Mouse (Mus musculus): ENCODE data around the gene Ghrh. TPM values are rescaled to one million over a fixed set of nuclear protein-coding genes. Genes with fewer than 3 reads are reported as not detected.

Ghrh gene
- polyA plus RNA-seq, 1 experiment, result not detected

DNA sequence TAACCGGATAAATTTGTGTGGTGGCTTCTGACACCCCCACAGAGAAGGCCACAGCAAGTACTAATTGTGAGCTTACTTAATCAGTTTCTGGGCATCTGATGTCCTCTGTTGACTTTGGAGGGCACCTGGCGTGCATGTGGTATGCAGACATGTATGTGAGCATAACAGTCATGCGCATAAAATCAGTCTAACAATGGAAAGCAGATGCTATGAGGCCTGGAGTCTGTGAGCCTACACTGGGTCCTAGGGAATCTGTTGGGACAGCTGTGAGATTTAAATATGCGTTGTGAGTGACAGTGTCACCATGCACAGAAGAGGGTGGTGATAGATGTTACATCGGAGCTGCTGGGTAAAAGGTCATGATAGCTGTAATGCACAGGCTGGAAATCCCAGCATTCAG, 15.2 kb downstream of the Ghrh start:
- H3K79me3 ChIP-seq (ENCODE audit: low read depth), result no peaks in the 10 kb centered on the region
- no peak overlapping the region for H3K4me3 ChIP-seq (ENCODE audit: insufficient read depth, poor library complexity, severe bottlenecking)
- no peak for TF ChIP-seq MYOG (IDR thresholded peaks at IDR 0.05; ENCODE audit: control insufficient read depth, extremely low read depth, insufficient read length)
- no peak overlapping the region for H3ac ChIP-seq (ENCODE audit: control insufficient read depth, insufficient read length, low read depth)
- H3K36me3 ChIP-seq (ENCODE audit: control insufficient read depth, insufficient read depth), result peaks cover 16% of the 10 kb centered on the region
- no peaks in the 10 kb centered on the region for H3K27me3 ChIP-seq (ENCODE audit: control insufficient read depth, insufficient read depth, insufficient read length)
- H3K79me2 ChIP-seq (ENCODE audit: control insufficient read depth, insufficient read depth), result no peaks in the 10 kb centered on the region

- Histone ChIP-seq H3ac (ENCODE audit: control insufficient read depth, insufficient read length, low read depth) (no peak overlapping the region), H3K27me3 (ENCODE audit: control insufficient read depth, insufficient read depth, insufficient read length) (no peaks in the 10 kb centered on the region), H3K4me3 (ENCODE audit: insufficient read depth, poor library complexity, severe bottlenecking) (no peak overlapping the region), H3K36me3 (ENCODE audit: control insufficient read depth, insufficient read depth) (peaks cover 48% of the 10 kb centered on the region), H3K79me3 (ENCODE audit: low read depth) (no peaks in the 10 kb centered on the region), H3K79me2 (ENCODE audit: control insufficient read depth, insufficient read depth) (no peaks in the 10 kb centered on the region)
- no peak for TF ChIP-seq MAX (IDR thresholded peaks at IDR 0.05)
- TF ChIP-seq MYOD1 (IDR thresholded peaks at IDR 0.05; ENCODE audit: control insufficient read depth, insufficient read length, low read depth), result no peak
- TF ChIP-seq MYOG (IDR thresholded peaks at IDR 0.05; ENCODE audit: control insufficient read depth, extremely low read depth, insufficient read length), result no peak
- TF ChIP-seq USF1 (IDR thresholded peaks at IDR 0.05; ENCODE audit: low read depth), result no peak
- no peak for TF ChIP-seq FOSL1 (IDR thresholded peaks at IDR 0.05; ENCODE audit: insufficient read depth, low read length, poor library complexity, severe bottlenecking)
- no peak for TF ChIP-seq CEBPB (IDR thresholded peaks at IDR 0.05; ENCODE audit: low read depth)
- no peak for TF ChIP-seq CTCF (IDR thresholded peaks at IDR 0.05; ENCODE audit: control insufficient read depth, insufficient read depth, insufficient read length)
Measured at GRCm38 (mm10) chr2:157328570-157328969, 18.7 kb downstream of the Ghrh start.

DNA sequence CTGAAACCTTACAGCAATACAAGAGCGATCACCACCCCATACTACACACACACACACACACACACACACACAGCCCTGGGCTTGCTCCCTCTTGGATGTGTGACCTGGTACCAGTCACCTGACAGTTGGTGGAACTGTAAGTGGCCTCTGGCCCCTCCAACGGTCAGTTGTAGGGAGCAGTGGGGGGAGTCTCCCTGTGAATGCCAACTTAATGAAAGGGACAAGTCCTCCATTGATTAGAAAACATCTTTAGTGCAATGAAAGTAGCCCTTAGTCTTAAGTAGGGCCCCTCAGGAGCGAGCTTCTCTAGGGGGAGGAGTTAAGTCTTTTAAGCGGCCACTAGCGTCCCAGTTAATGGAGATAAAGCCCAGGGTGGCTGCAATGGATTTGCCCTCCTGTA, 19.2 kb downstream of the Ghrh start:
- peaks cover 52% of the 10 kb centered on the region for H3K36me3 ChIP-seq (ENCODE audit: control insufficient read depth, insufficient read depth)
- no peaks in the 10 kb centered on the region for H3K79me2 ChIP-seq (ENCODE audit: control insufficient read depth, insufficient read depth)
- H3K4me3 ChIP-seq (ENCODE audit: insufficient read depth, poor library complexity, severe bottlenecking), result no peak overlapping the region
- TF ChIP-seq CEBPB (IDR thresholded peaks at IDR 0.05; ENCODE audit: low read depth) (no peak), MYOG (IDR thresholded peaks at IDR 0.05; ENCODE audit: control insufficient read depth, extremely low read depth, insufficient read length) (no peak), CTCF (IDR thresholded peaks at IDR 0.05; ENCODE audit: control insufficient read depth, insufficient read depth, insufficient read length) (no peak), MYOD1 (IDR thresholded peaks at IDR 0.05; ENCODE audit: control insufficient read depth, insufficient read length, low read depth) (no peak), MAX (IDR thresholded peaks at IDR 0.05) (no peak), USF1 (IDR thresholded peaks at IDR 0.05; ENCODE audit: low read depth) (no peak), FOSL1 (IDR thresholded peaks at IDR 0.05; ENCODE audit: insufficient read depth, low read length, poor library complexity, severe bottlenecking) (no peak)
- H3K79me3 ChIP-seq (ENCODE audit: low read depth), result no peaks in the 10 kb centered on the region
- H3K27me3 ChIP-seq (ENCODE audit: control insufficient read depth, insufficient read depth, insufficient read length), result no peaks in the 10 kb centered on the region
- H3ac ChIP-seq (ENCODE audit: control insufficient read depth, insufficient read length, low read depth), result no peak overlapping the region

DNA sequence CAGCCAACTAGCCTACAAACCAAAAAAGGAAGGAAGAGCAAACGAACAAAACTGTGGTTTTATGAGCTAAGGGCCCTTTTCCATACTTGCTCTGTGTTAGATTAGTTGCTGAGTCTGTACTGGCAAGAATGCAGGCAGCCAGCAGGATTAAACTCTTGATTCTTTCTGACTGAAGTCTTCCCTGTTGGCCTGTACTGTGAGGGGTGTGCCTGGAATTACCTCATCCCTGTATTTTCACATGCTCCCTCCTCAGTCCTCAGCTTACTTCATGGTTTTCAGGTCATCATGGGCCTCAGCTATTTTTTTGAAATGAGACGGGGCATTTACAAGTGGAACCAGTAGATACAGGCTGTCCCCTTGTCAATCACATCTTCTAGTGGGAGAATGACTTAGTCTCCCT, 22.1 kb downstream of the Ghrh start:
- Histone ChIP-seq H3K27me3 (ENCODE audit: control insufficient read depth, insufficient read depth, insufficient read length) (no peaks in the 10 kb centered on the region), H3K79me3 (ENCODE audit: low read depth) (no peaks in the 10 kb centered on the region), H3ac (ENCODE audit: control insufficient read depth, insufficient read length, low read depth) (no peak overlapping the region), H3K4me3 (ENCODE audit: insufficient read depth, poor library complexity, severe bottlenecking) (no peak overlapping the region), H3K36me3 (ENCODE audit: control insufficient read depth, insufficient read depth) (peaks cover 79% of the 10 kb centered on the region), H3K79me2 (ENCODE audit: control insufficient read depth, insufficient read depth) (no peaks in the 10 kb centered on the region)
- no peak for TF ChIP-seq USF1 (IDR thresholded peaks at IDR 0.05; ENCODE audit: low read depth)
- TF ChIP-seq MYOG (IDR thresholded peaks at IDR 0.05; ENCODE audit: control insufficient read depth, extremely low read depth, insufficient read length), result no peak
- no peak for TF ChIP-seq FOSL1 (IDR thresholded peaks at IDR 0.05; ENCODE audit: insufficient read depth, low read length, poor library complexity, severe bottlenecking)
- no peak for TF ChIP-seq MYOD1 (IDR thresholded peaks at IDR 0.05; ENCODE audit: control insufficient read depth, insufficient read length, low read depth)
- no peak for TF ChIP-seq CTCF (IDR thresholded peaks at IDR 0.05; ENCODE audit: control insufficient read depth, insufficient read depth, insufficient read length)
- TF ChIP-seq CEBPB (IDR thresholded peaks at IDR 0.05; ENCODE audit: low read depth), result no peak
- no peak for TF ChIP-seq MAX (IDR thresholded peaks at IDR 0.05)

- Histone ChIP-seq H3K36me3 (ENCODE audit: control insufficient read depth, insufficient read depth) (peaks cover 88% of the 10 kb centered on the region), H3ac (ENCODE audit: control insufficient read depth, insufficient read length, low read depth) (no peak overlapping the region)
- TF ChIP-seq MYOD1 (IDR thresholded peaks at IDR 0.05; ENCODE audit: control insufficient read depth, insufficient read length, low read depth) (no peak), CEBPB (IDR thresholded peaks at IDR 0.05; ENCODE audit: low read depth) (no peak), CTCF (IDR thresholded peaks at IDR 0.05; ENCODE audit: control insufficient read depth, insufficient read depth, insufficient read length) (no peak), USF1 (IDR thresholded peaks at IDR 0.05; ENCODE audit: low read depth) (no peak), FOSL1 (IDR thresholded peaks at IDR 0.05; ENCODE audit: insufficient read depth, low read length, poor library complexity, severe bottlenecking) (no peak), MYOG (IDR thresholded peaks at IDR 0.05; ENCODE audit: control insufficient read depth, extremely low read depth, insufficient read length) (no peak), MAX (IDR thresholded peaks at IDR 0.05) (no peak)
Measured at GRCm38 (mm10) chr2:157322029-157322766, 25.1 kb downstream of the Ghrh start.

DNA sequence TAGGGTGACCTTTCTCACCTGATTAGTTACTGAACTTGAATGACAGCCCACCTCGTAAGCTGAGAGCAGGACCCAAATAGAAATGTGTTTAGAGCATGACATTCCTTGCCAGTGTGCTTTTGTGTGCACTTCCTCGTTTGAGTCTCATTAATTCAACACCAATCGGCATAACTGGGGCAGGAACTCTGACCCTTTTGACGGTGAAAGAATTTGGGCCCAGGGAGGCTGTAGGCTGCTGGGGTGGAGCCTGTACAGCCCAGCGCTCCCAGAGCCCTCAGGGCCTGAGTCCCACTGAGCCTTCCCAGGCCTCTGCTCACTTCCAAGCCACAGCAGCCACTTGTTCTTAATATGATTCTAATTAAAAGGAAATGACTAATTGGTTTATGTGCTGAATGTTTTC, 26.4 kb downstream of the Ghrh start:
- Histone ChIP-seq H3ac (ENCODE audit: control insufficient read depth, insufficient read length, low read depth) (no peak overlapping the region), H3K27me3 (ENCODE audit: control insufficient read depth, insufficient read depth, insufficient read length) (no peaks in the 10 kb centered on the region), H3K4me3 (ENCODE audit: insufficient read depth, poor library complexity, severe bottlenecking) (no peak overlapping the region), H3K36me3 (ENCODE audit: control insufficient read depth, insufficient read depth) (peaks cover 89% of the 10 kb centered on the region), H3K79me3 (ENCODE audit: low read depth) (no peaks in the 10 kb centered on the region), H3K79me2 (ENCODE audit: control insufficient read depth, insufficient read depth) (no peaks in the 10 kb centered on the region)
- TF ChIP-seq USF1 (IDR thresholded peaks at IDR 0.05; ENCODE audit: low read depth), result no peak
- TF ChIP-seq MYOG (IDR thresholded peaks at IDR 0.05; ENCODE audit: control insufficient read depth, extremely low read depth, insufficient read length), result no peak
- TF ChIP-seq FOSL1 (IDR thresholded peaks at IDR 0.05; ENCODE audit: insufficient read depth, low read length, poor library complexity, severe bottlenecking), result no peak
- TF ChIP-seq CEBPB (IDR thresholded peaks at IDR 0.05; ENCODE audit: low read depth), result no peak
- TF ChIP-seq CTCF (IDR thresholded peaks at IDR 0.05; ENCODE audit: control insufficient read depth, insufficient read depth, insufficient read length), result no peak
- TF ChIP-seq MAX (IDR thresholded peaks at IDR 0.05), result no peak
- TF ChIP-seq MYOD1 (IDR thresholded peaks at IDR 0.05; ENCODE audit: control insufficient read depth, insufficient read length, low read depth), result no peak

More at GRCm38 (mm10) chr2:157322029-157322766, 25.1 kb downstream of the Ghrh start:
- no peak overlapping the region for H3K4me3 ChIP-seq (ENCODE audit: insufficient read depth, poor library complexity, severe bottlenecking)
- no peaks in the 10 kb centered on the region for H3K27me3 ChIP-seq (ENCODE audit: control insufficient read depth, insufficient read depth, insufficient read length)
- H3K79me2 ChIP-seq (ENCODE audit: control insufficient read depth, insufficient read depth), result no peaks in the 10 kb centered on the region
- no peaks in the 10 kb centered on the region for H3K79me3 ChIP-seq (ENCODE audit: low read depth)

All from C2C12 (cell line).